Mouse (Mus musculus): ENCODE data around the gene Mbd5. TPM values are rescaled to one million over a fixed set of nuclear protein-coding genes. Genes with fewer than 3 reads are reported as not detected.
A peak's percentile ranks its signal among the peaks of the same experiment; 100 is the strongest.

The Mbd5 gene
- total RNA-seq (2021), result 100 to 1,000 TPM in 1 of 2 experiments, 10 to 100 TPM in 1; 98.6 to 104 TPM

GRCm38 (mm10) chr2:48948841-48949584 lies at the start of gene Mbd5:
Mbd5 (plus strand) TSS chr2:48949508.
- intact Hi-C loops (cut with DNase I), result loop anchor here (10.0 kb wide), 2 partner anchors 366 to 776 kb away; no protein-coding TSS in a partner anchor
- peak; percentile 100 for DNase-seq

GRCm38 (mm10) chr2:48908866-48909265 lies 40.4 kb upstream of the Mbd5 start:
- intact Hi-C loops (cut with DNase I), result no loop called here
- DNase-seq, result no peak

GRCm38 (mm10) chr2:48914185-48914584 lies 35.1 kb upstream of the Mbd5 start:
- no peak for DNase-seq
- intact Hi-C loops (cut with DNase I), result loop anchor here (5.0 kb wide), 1 partner anchor 398 kb away; no protein-coding TSS in a partner anchor

GRCm38 (mm10) chr2:48915832-48916231 lies 33.5 kb upstream of the Mbd5 start:
- intact Hi-C loops (cut with DNase I), result no loop called here
- DNase-seq, result no peak

GRCm38 (mm10) chr2:48935058-48935457 lies 14.2 kb upstream of the Mbd5 start:
- intact Hi-C loops (cut with DNase I), result no loop called here
- no peak for DNase-seq

GRCm38 (mm10) chr2:48947761-48948160 lies 1.5 kb upstream of the Mbd5 start:
- intact Hi-C loops (cut with DNase I), result loop anchor here (10.0 kb wide), 2 partner anchors 367 to 777 kb away; no protein-coding TSS in a partner anchor
- no peak for DNase-seq

GRCm38 (mm10) chr2:48949743-48950251 lies 489 bp downstream of the Mbd5 start:
- intact Hi-C loops (cut with DNase I), result loop anchor here (10.0 kb wide), 2 partner anchors 365 to 775 kb away; no protein-coding TSS in a partner anchor
- DNase-seq, result no peak

GRCm38 (mm10) chr2:48950252-48950315 lies 776 bp downstream of the Mbd5 start, which contains the start of gene Orc4:
Orc4 (minus strand) TSS chr2:48950277.
- DNase-seq, result no peak
- intact Hi-C loops (cut with DNase I), result no loop called here

GRCm38 (mm10) chr2:48950316-48950880 lies 1.1 kb downstream of the Mbd5 start:
- intact Hi-C loops (cut with DNase I), result no loop called here
- DNase-seq, result no peak

GRCm38 (mm10) chr2:48956591-48956990 lies 7.3 kb downstream of the Mbd5 start:
- no peak for DNase-seq
- intact Hi-C loops (cut with DNase I), result no loop called here

GRCm38 (mm10) chr2:48978920-48979319 lies 29.6 kb downstream of the Mbd5 start:
- DNase-seq, result no peak
- intact Hi-C loops (cut with DNase I), result no loop called here

GRCm38 (mm10) chr2:48990322-48990721 lies 41.0 kb downstream of the Mbd5 start:
- DNase-seq, result no peak
- intact Hi-C loops (cut with DNase I), result no loop called here

- no peak for DNase-seq
- intact Hi-C loops (cut with DNase I), result no loop called here
Measured at GRCm38 (mm10) chr2:49040481-49040880, 91.2 kb downstream of the Mbd5 start.

- intact Hi-C loops (cut with DNase I), result no loop called here
- no peak for DNase-seq
Measured at GRCm38 (mm10) chr2:49050030-49050429, 100.7 kb downstream of the Mbd5 start.

GRCm38 (mm10) chr2:49067886-49068285 lies 118.6 kb downstream of the Mbd5 start:
- intact Hi-C loops (cut with DNase I), result no loop called here
- no peak for DNase-seq

GRCm38 (mm10) chr2:49084966-49085365 lies 135.7 kb downstream of the Mbd5 start:
- no peak for DNase-seq
- intact Hi-C loops (cut with DNase I), result no loop called here

GRCm38 (mm10) chr2:49090771-49091170 lies 141.5 kb downstream of the Mbd5 start:
- intact Hi-C loops (cut with DNase I), result no loop called here
- DNase-seq, result no peak

GRCm38 (mm10) chr2:49096765-49097164 lies 147.5 kb downstream of the Mbd5 start:
- DNase-seq, result no peak
- intact Hi-C loops (cut with DNase I), result no loop called here

- intact Hi-C loops (cut with DNase I), result no loop called here
- no peak for DNase-seq
Measured at GRCm38 (mm10) chr2:49108906-49109305, 159.6 kb downstream of the Mbd5 start.

- intact Hi-C loops (cut with DNase I), result no loop called here
- no peak for DNase-seq
Measured at GRCm38 (mm10) chr2:49119875-49120274, 170.6 kb downstream of the Mbd5 start.

GRCm38 (mm10) chr2:49121603-49122002 lies 172.3 kb downstream of the Mbd5 start:
- no peak for DNase-seq

GRCm38 (mm10) chr2:49142186-49142585 lies 192.9 kb downstream of the Mbd5 start:
- DNase-seq, result no peak
- intact Hi-C loops (cut with DNase I), result no loop called here

More at GRCm38 (mm10) chr2:49121603-49122002, 172.3 kb downstream of the Mbd5 start:
- intact Hi-C loops (cut with DNase I), result no loop called here
